Mouse (Mus musculus) spleen, adult 10 weeks (tissue): ENCODE data around the gene Rap2b. TPM values are rescaled to one million over a fixed set of nuclear protein-coding genes. Genes with fewer than 3 reads are reported as not detected.

ENCODE experiments used
- polyA plus RNA-seq: library from polyadenylated mRNA; stranded (reverse); fragments of 350-450 nt; fragmentation: Illumina TruSeq; extraction: RNeasy Lipid Tissue Mini Kit (QIAGEN cat#74804); gene quantifications from one replicate; pipeline ENCODE4 v1.2.3, GENCODE M21; 2015; ENCODE audit warnings: low replicate concordance; ENCODE audit not compliant: insufficient read depth

Rap2b gene
- 11.3 TPM for polyA plus RNA-seq

DNA sequence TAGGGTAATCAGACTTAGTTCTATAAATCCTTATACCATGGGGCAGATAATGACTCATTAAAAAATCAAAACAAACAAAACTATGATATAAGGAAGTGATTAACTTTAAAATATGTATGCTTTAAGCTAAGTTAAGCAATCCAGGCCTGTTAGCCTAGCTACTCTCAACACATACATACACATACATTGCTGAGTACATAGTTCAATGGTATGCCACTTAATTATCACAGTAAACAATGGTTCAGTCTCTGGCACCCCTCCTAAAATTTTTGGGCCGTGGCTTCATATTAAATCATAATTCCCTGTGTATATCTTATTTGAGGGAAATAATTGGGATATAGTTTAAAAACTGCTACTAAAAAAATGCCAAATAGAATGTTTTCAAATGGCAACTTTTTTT lies at the start of gene Rap2b:
TSS of gene Rap2b (plus strand) at position 301 of the 400 bp plus-strand sequence.

DNA sequence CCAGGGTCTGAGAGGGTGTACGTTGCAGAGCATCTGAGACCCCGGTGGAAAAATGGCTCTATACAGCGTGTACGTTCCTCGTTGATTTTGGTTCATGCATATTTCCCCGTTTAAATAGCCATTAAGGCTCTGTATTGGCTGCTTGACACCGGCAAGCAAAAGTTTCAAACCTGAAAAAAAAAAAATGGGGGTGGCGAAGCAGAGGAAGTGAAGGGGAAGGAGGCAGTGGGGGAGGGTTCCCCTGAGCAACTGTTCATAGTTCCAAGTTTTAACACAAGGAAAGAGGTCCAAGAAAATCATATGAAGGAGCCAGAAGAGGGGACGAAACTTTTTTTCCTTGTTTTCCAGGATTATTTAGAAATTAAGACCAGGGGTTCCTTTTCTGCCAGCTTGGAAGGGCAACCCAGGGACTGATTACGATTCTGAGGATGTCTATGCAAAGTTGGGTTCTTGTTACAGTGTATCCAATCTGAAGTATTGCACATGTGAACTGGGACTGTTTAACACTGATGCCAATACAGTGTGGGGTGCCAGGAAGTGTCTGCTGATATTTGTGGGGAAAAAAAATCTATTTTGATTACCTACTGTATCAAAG lies 4.4 kb downstream of the Rap2b start, which contains the start of gene B430305J03Rik:
TSS of gene B430305J03Rik (minus strand) at position 173 of the 595 bp plus-strand sequence.

Other genes starting within 250 kb of the Rap2b start
- 0.25 TPM for gene B430305J03Rik, start 4.3 kb downstream of the Rap2b start, polyA plus RNA-seq